Mouse (Mus musculus) liver, embryonic 12.5 days (tissue): ENCODE results near the gene Cbfb. TPM values are rescaled to one million over a fixed set of nuclear protein-coding genes. Genes with fewer than 3 reads are reported as not detected.

Experiments used
- ATAC-seq: fragments of 200-750 bp; cut with Nextera tagmentation; 2 replicates; pipeline ENCODE4 v1.8.0; 2017; ENCODE audit warnings: moderate number of reproducible peaks, mild to moderate bottlenecking, moderate library complexity
- H3K27ac ChIP-seq: fragments of 300-500 bp; sonication (generic); 2 replicates; pipeline ENCODE4 v1.5.1; 2016; ENCODE audit warnings: mild to moderate bottlenecking
- H3K27me3 ChIP-seq: fragments of 300-500 bp; sonication (generic); replicated peaks from 2 replicates; pipeline ENCODE4 v1.6.1; 2016; ENCODE audit warnings: mild to moderate bottlenecking, moderate library complexity
- H3K36me3 ChIP-seq: fragments of 300-500 bp; sonication (generic); 2 replicates; pipeline ENCODE4 v1.6.1; 2016; ENCODE audit warnings: mild to moderate bottlenecking, moderate library complexity
- H3K4me1 ChIP-seq: fragments of 300-500 bp; sonication (generic); 2 replicates; pipeline ENCODE4 v1.6.1; 2016
- H3K4me2 ChIP-seq: fragments of 300-500 bp; sonication (generic); 2 replicates; pipeline ENCODE4 v1.6.1; 2016; ENCODE audit warnings: mild to moderate bottlenecking, moderate library complexity
- H3K4me3 ChIP-seq: fragments of 300-500 bp; sonication (generic); 2 replicates; pipeline ENCODE4 v1.5.1; 2016; ENCODE audit warnings: mild to moderate bottlenecking, moderate library complexity
- H3K9ac ChIP-seq: fragments of 300-500 bp; sonication (generic); 2 replicates; pipeline ENCODE4 v1.6.1; 2016; ENCODE audit warnings: mild to moderate bottlenecking, moderate library complexity
- H3K9me3 ChIP-seq: fragments of 300-500 bp; sonication (generic); replicated peaks from 2 replicates; pipeline ENCODE4 v1.6.1; 2016; ENCODE audit warnings: mild to moderate bottlenecking, moderate library complexity
- WGBS: fragments of 180-500 bp; shearing (Covaris S2); methylation state at CpG from one replicate; pipeline ENCODE4 v1.1.7; 2016; ENCODE audit not compliant: insufficient replicate concordance; 5-methylcytosine and 5-hydroxymethylcytosine counted together
- polyA plus RNA-seq: library from polyadenylated mRNA; unstranded; fragments of >200 nt; fragmentation: Nextera tagmentation; extraction: Ambion mirVana; gene quantifications from 2 replicates; pipeline ENCODE4 v1.2.1, GENCODE M21; 2016

The Cbfb gene
- polyA plus RNA-seq, 1 experiment from 2014 or later, result 19.1 TPM

DNA sequence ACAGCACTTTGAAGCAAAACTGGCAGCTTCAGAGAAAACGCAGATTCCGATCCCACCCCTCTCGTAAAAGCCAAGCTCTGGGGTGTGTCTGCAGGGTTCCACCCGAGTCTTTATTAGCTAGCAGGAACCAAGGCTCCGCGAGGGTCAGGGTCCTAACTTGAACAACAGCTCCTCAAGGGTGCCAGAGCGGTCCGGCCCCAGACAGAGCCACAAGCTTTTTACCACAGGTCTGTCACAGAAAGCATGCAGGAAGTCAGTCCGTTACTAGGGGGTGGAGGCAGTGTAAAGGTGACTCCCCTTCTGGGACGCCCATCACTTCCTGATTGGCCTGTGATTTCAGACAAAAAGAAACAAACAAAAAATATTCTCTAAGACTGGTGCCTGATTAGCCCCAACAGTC is 94.7 kb downstream of the Cbfb start:
- Histone ChIP-seq H3K9ac (peak overlapping the region; percentile 86), H3K27me3 (peaks cover 85% of the 10 kb centered on the region), H3K4me2 (peak overlapping the region; percentile 95), H3K4me3 (peak overlapping the region; percentile 76), H3K27ac (no peak overlapping the region), H3K36me3 (no peaks in the 10 kb centered on the region), H3K4me1 (peaks cover 57% of the 10 kb centered on the region), H3K9me3 (0 out of 2 replicates have a peak, but pooled peaks cover 3% of the 10 kb centered on the region)
- WGBS, result 9% methylated on average over 10 of the region's 10 CpGs
- no peak for ATAC-seq

GRCm38 (mm10) chr8:105266775-105267174 is 96.3 kb downstream of the Cbfb start:
- WGBS, result 19% methylated on average over 13 of the region's 13 CpGs
- H3K4me1 ChIP-seq, result peaks cover 58% of the 10 kb centered on the region
- ATAC-seq, result no peak

More at GRCm38 (mm10) chr8:105266775-105267174, 96.3 kb downstream of the Cbfb start:
- Histone ChIP-seq H3K4me3 (no peak overlapping the region), H3K27ac (no peak overlapping the region), H3K27me3 (peaks cover 85% of the 10 kb centered on the region), H3K4me2 (no peak overlapping the region), H3K36me3 (no peaks in the 10 kb centered on the region), H3K9ac (no peak overlapping the region), H3K9me3 (0 out of 2 replicates have a peak, but pooled peaks cover 3% of the 10 kb centered on the region)

Other genes starting within 250 kb of the Cbfb start
- gene Ces2e, start 244.4 kb upstream of the Cbfb start, polyA plus RNA-seq, result 0.14 and 0.19 TPM in 2 replicates
- gene Ces2f, start 223.3 kb upstream of the Cbfb start, polyA plus RNA-seq, result not detected in 2 replicates
- gene Ces2g, start 209.0 kb upstream of the Cbfb start, polyA plus RNA-seq, result 7.6 and 7.8 TPM in 2 replicates
- not detected in 2 replicates for gene Ces2h, start 169.8 kb upstream of the Cbfb start, polyA plus RNA-seq
- gene Ces3a, start 122.1 kb upstream of the Cbfb start, polyA plus RNA-seq, result not detected in 2 replicates
- gene Ces3b, start 86.9 kb upstream of the Cbfb start, polyA plus RNA-seq, result not detected in 2 replicates
- not detected in 2 replicates for gene Ces4a, start 38.9 kb upstream of the Cbfb start, polyA plus RNA-seq
- gene D230025D16Rik, start 54.5 kb downstream of the Cbfb start, polyA plus RNA-seq, result 16.7 and 18.8 TPM in 2 replicates
- 3.5 and 3.6 TPM in 2 replicates for gene B3gnt9, start 84.5 kb downstream of the Cbfb start, polyA plus RNA-seq
- 17.7 and 18.3 TPM in 2 replicates for gene Tradd, start 93.9 kb downstream of the Cbfb start, polyA plus RNA-seq
- gene Fbxl8, start 94.0 kb downstream of the Cbfb start, polyA plus RNA-seq, result 1.2 and 1.5 TPM in 2 replicates
- gene Hsf4, start 99.1 kb downstream of the Cbfb start, polyA plus RNA-seq, result not detected in 2 replicates
- gene Nol3, start 105.5 kb downstream of the Cbfb start, polyA plus RNA-seq, result 0.12 and 0.18 TPM in 2 replicates
- 1.6 TPM in 2 replicates for gene 4931428F04Rik, start 119.2 kb downstream of the Cbfb start, polyA plus RNA-seq
- gene Exoc3l, start 125.4 kb downstream of the Cbfb start, polyA plus RNA-seq, result 11.9 and 13.8 TPM in 2 replicates
- 239 TPM in 2 replicates for gene E2f4, start 127.0 kb downstream of the Cbfb start, polyA plus RNA-seq
- gene Elmo3, start 134.9 kb downstream of the Cbfb start, polyA plus RNA-seq, result 2.7 and 3.0 TPM in 2 replicates
- gene Lrrc29, start 155.6 kb downstream of the Cbfb start, polyA plus RNA-seq, result 9.9 and 10.0 TPM in 2 replicates
- 106 and 109 TPM in 2 replicates for gene Tmem208, start 155.7 kb downstream of the Cbfb start, polyA plus RNA-seq
- gene Fhod1, start 177.3 kb downstream of the Cbfb start, polyA plus RNA-seq, result 1.2 and 1.4 TPM in 2 replicates
- 0.42 and 0.48 TPM in 2 replicates for gene Slc9a5, start 178.2 kb downstream of the Cbfb start, polyA plus RNA-seq
- not detected in 2 replicates for gene Plekhg4, start 202.6 kb downstream of the Cbfb start, polyA plus RNA-seq
- gene Kctd19, start 242.8 kb downstream of the Cbfb start, polyA plus RNA-seq, result not detected in 2 replicates
- 0.07 and 0.18 TPM in 2 replicates for gene Lrrc36, start 242.9 kb downstream of the Cbfb start, polyA plus RNA-seq